Mouse (Mus musculus) CH12.LX (cell line): ENCODE results near the gene Capn1. TPM values are rescaled to one million over a fixed set of nuclear protein-coding genes. Genes with fewer than 3 reads are reported as not detected.

ENCODE experiments used
- DNase-seq: peaks from one replicate; pipeline ENCODE4 v3.0.0-alpha.2; 2013; ENCODE audit errors: extremely low read depth
- H3K27ac ChIP-seq: 2 replicates; pipeline ENCODE4 v1.5.1; 2012; ENCODE audit warnings: low read depth, mild to moderate bottlenecking, control low read depth, moderate library complexity; ENCODE audit not compliant: insufficient read depth
- H3K27me3 ChIP-seq: replicated peaks from 2 replicates; pipeline ENCODE3; 2012; ENCODE audit warnings: inconsistent platforms
- H3K36me3 ChIP-seq, 2 experiments: replicated peaks in 1 of 2; 2 replicates each; pipeline versions ENCODE3 to v1.6.1; 2012; ENCODE audit warnings: inconsistent platforms in 1 of 2, low read length in 1 of 2, mild to moderate bottlenecking in 1 of 2, mixed read lengths in 1 of 2, moderate library complexity in 1 of 2; ENCODE audit not compliant: control insufficient read depth in 1 of 2, insufficient read depth in 1 of 2
- H3K4me1 ChIP-seq, 2 experiments: 2 replicates each; pipeline ENCODE4 v1.6.1; 2012; ENCODE audit warnings: inconsistent platforms in 1 of 2, moderate library complexity in 1 of 2; ENCODE audit not compliant: insufficient read depth in 2 of 2, control insufficient read depth in 1 of 2
- H3K4me2 ChIP-seq: 2 replicates; pipeline ENCODE4 v1.6.1; 2012; ENCODE audit warnings: low read depth, mild to moderate bottlenecking, control low read depth; ENCODE audit not compliant: poor library complexity, insufficient read depth, severe bottlenecking
- H3K4me3 ChIP-seq, 3 experiments: fragments of 150-350 bp in 1 of 3; sonication (generic) in 1 of 3; replicated peaks in 1 of 3; 2 replicates each; pipeline versions ENCODE3 to v1.5.1; 2011 to 2012; ENCODE audit warnings: low read depth in 2 of 3, low read length in 2 of 3, mild to moderate bottlenecking in 2 of 3, moderate library complexity in 2 of 3, control low read depth in 1 of 3, improper control_type of control experiment in 1 of 3, inconsistent platforms in 1 of 3, mixed read lengths in 1 of 3; ENCODE audit not compliant: poor library complexity in 1 of 3
- H3K79me2 ChIP-seq: replicated peaks from 2 replicates; pipeline ENCODE4 v1.6.1; 2012; ENCODE audit warnings: mild to moderate bottlenecking, moderate library complexity; ENCODE audit not compliant: control insufficient read depth, poor library complexity, insufficient read depth, severe bottlenecking; ENCODE audit errors: extremely low read depth
- H3K9ac ChIP-seq: 2 replicates; pipeline ENCODE4 v1.6.1; 2012; ENCODE audit warnings: low read depth, mild to moderate bottlenecking, control low read depth, moderate library complexity; ENCODE audit not compliant: insufficient read depth
- H3K9me3 ChIP-seq: replicated peaks from 2 replicates; pipeline ENCODE3; 2012; ENCODE audit warnings: low read length, inconsistent platforms, mixed read lengths
- CHD1 ChIP-seq: IDR thresholded peaks from 2 replicates; pipeline ENCODE4 v1.6.1; 2012; ENCODE audit warnings: low read depth, low read length, improper control_type of control experiment, inconsistent platforms
- CHD2 ChIP-seq: IDR thresholded peaks from 2 replicates; pipeline ENCODE4 v1.6.1; 2011; ENCODE audit warnings: low read length, improper control_type of control experiment
- CTCF ChIP-seq, 2 experiments: IDR thresholded peaks in 1 of 2; conservative IDR thresholded peaks in 1 of 2; 2 replicates each; pipeline ENCODE4 v1.5.1; 2011 to 2012; ENCODE audit warnings: low read depth in 2 of 2, low read length in 2 of 2, improper control_type of control experiment in 1 of 2, inconsistent platforms in 1 of 2, mild to moderate bottlenecking in 1 of 2, moderate library complexity in 1 of 2
- E2F4 ChIP-seq: IDR thresholded peaks from 2 replicates; pipeline ENCODE4 v1.6.1; 2011; ENCODE audit warnings: low read depth, low read length, improper control_type of control experiment; ENCODE audit not compliant: insufficient replicate concordance
- ELF1 ChIP-seq: IDR thresholded peaks from 2 replicates; pipeline ENCODE4 v1.6.1; 2014; ENCODE audit warnings: low read depth, mild to moderate bottlenecking, inconsistent platforms, low read length, improper control_type of control experiment
- EP300 ChIP-seq: IDR thresholded peaks from 2 replicates; pipeline ENCODE4 v1.6.1; 2011; ENCODE audit warnings: low read length, improper control_type of control experiment
- ETS1 ChIP-seq: conservative IDR thresholded peaks from 2 replicates; pipeline ENCODE4 v1.6.1; 2012; ENCODE audit warnings: low read depth, mild to moderate bottlenecking, inconsistent platforms, low read length, improper control_type of control experiment, moderate library complexity
- GABPA ChIP-seq: IDR thresholded peaks from 2 replicates; pipeline ENCODE4 v1.6.1; 2012; ENCODE audit warnings: low read depth, low read length, improper control_type of control experiment, inconsistent platforms; ENCODE audit not compliant: insufficient replicate concordance
- HCFC1 ChIP-seq: IDR thresholded peaks from 2 replicates; pipeline ENCODE4 v1.6.1; 2012; ENCODE audit warnings: low read depth, mild to moderate bottlenecking, inconsistent platforms, low read length, improper control_type of control experiment
- IRF4 ChIP-seq: IDR thresholded peaks from 2 replicates; pipeline ENCODE4 v1.6.1; 2014; ENCODE audit warnings: low read depth, mild to moderate bottlenecking, inconsistent platforms, low read length, improper control_type of control experiment
- JUN ChIP-seq: IDR thresholded peaks from 2 replicates; pipeline ENCODE4 v1.6.1; 2011; ENCODE audit warnings: low read depth, mild to moderate bottlenecking, low read length, improper control_type of control experiment, moderate library complexity; ENCODE audit not compliant: insufficient read depth
- JUND ChIP-seq: conservative IDR thresholded peaks from 2 replicates; pipeline ENCODE4 v1.6.1; 2011; ENCODE audit warnings: low read depth, low read length, improper control_type of control experiment
- MAFK ChIP-seq: IDR thresholded peaks from 2 replicates; pipeline ENCODE4 v1.6.1; 2011; ENCODE audit warnings: low read length, improper control_type of control experiment; ENCODE audit not compliant: insufficient replicate concordance
- MAX ChIP-seq: IDR thresholded peaks from 2 replicates; pipeline ENCODE4 v1.6.1; 2011; ENCODE audit warnings: low read length, improper control_type of control experiment
- MAZ ChIP-seq: IDR thresholded peaks from 2 replicates; pipeline ENCODE4 v1.6.1; 2012; ENCODE audit warnings: low read depth, mild to moderate bottlenecking, inconsistent platforms, low read length, improper control_type of control experiment, moderate library complexity
- MEF2A ChIP-seq: IDR thresholded peaks from 2 replicates; pipeline ENCODE4 v1.6.1; 2014; ENCODE audit warnings: low read depth, mild to moderate bottlenecking, inconsistent platforms, low read length, improper control_type of control experiment, borderline replicate concordance
- MXI1 ChIP-seq: IDR thresholded peaks from 2 replicates; pipeline ENCODE4 v1.6.1; 2011; ENCODE audit warnings: mild to moderate bottlenecking, low read depth, low read length, improper control_type of control experiment
- MYC ChIP-seq: IDR thresholded peaks from 2 replicates; pipeline ENCODE4 v1.6.1; 2011; ENCODE audit warnings: low read depth, mild to moderate bottlenecking, improper control_type of control experiment, low read length
- NELFE ChIP-seq: IDR thresholded peaks from 2 replicates; pipeline ENCODE4 v1.6.1; 2011; ENCODE audit warnings: low read depth, low read length, improper control_type of control experiment
- NRF1 ChIP-seq: IDR thresholded peaks from 2 replicates; pipeline ENCODE4 v1.6.1; 2014; ENCODE audit warnings: low read depth, mild to moderate bottlenecking, inconsistent platforms, low read length, improper control_type of control experiment, moderate library complexity
- PAX5 ChIP-seq: IDR thresholded peaks from 2 replicates; pipeline ENCODE4 v1.6.1; 2012; ENCODE audit warnings: low read length, inconsistent platforms, mixed read lengths
- POLR2A ChIP-seq: IDR thresholded peaks from 2 replicates; pipeline ENCODE4 v1.6.1; 2011; ENCODE audit warnings: low read depth, mild to moderate bottlenecking, improper control_type of control experiment, low read length
- POLR2AphosphoS2 ChIP-seq: IDR thresholded peaks from 2 replicates; pipeline ENCODE4 v1.6.1; 2011; ENCODE audit warnings: low read depth, low read length, improper control_type of control experiment
- RAD21 ChIP-seq: IDR thresholded peaks from 2 replicates; pipeline ENCODE4 v1.6.1; 2011; ENCODE audit warnings: low read depth, mild to moderate bottlenecking, low read length, improper control_type of control experiment, moderate library complexity
- RCOR1 ChIP-seq: conservative IDR thresholded peaks from 2 replicates; pipeline ENCODE4 v1.6.1; 2012; ENCODE audit warnings: low read depth, mild to moderate bottlenecking, inconsistent platforms, low read length, improper control_type of control experiment
- SIN3A ChIP-seq: IDR thresholded peaks from 2 replicates; pipeline ENCODE4 v1.6.1; 2012; ENCODE audit warnings: low read length, improper control_type of control experiment, inconsistent platforms
- SMC3 ChIP-seq: IDR thresholded peaks from 2 replicates; pipeline ENCODE4 v1.6.1; 2011; ENCODE audit warnings: low read depth, low read length, improper control_type of control experiment
- TBP ChIP-seq: conservative IDR thresholded peaks from 2 replicates; pipeline ENCODE4 v1.6.1; 2011; ENCODE audit warnings: low read depth, low read length, improper control_type of control experiment
- TCF12 ChIP-seq: IDR thresholded peaks from 2 replicates; pipeline ENCODE4 v1.6.1; 2014; ENCODE audit warnings: low read depth, mild to moderate bottlenecking, inconsistent platforms, low read length, improper control_type of control experiment
- UBTF ChIP-seq: IDR thresholded peaks from 2 replicates; pipeline ENCODE4 v1.6.1; 2012; ENCODE audit warnings: low read depth, mild to moderate bottlenecking, inconsistent platforms, low read length, improper control_type of control experiment, moderate library complexity
- USF1 ChIP-seq: IDR thresholded peaks from 2 replicates; pipeline ENCODE4 v1.6.1; 2014; ENCODE audit warnings: low read depth, mild to moderate bottlenecking, inconsistent platforms, low read length, improper control_type of control experiment
- USF2 ChIP-seq: conservative IDR thresholded peaks from 2 replicates; pipeline ENCODE4 v1.6.1; 2011; ENCODE audit warnings: low read depth, low read length, improper control_type of control experiment
- ZC3H11A ChIP-seq: IDR thresholded peaks from 2 replicates; pipeline ENCODE4 v1.6.1; 2012; ENCODE audit warnings: low read depth, mild to moderate bottlenecking, inconsistent platforms, low read length, improper control_type of control experiment
- ZKSCAN1 ChIP-seq: IDR thresholded peaks from 2 replicates; pipeline ENCODE4 v1.6.1; 2012; ENCODE audit warnings: low read depth, inconsistent platforms, low read length, improper control_type of control experiment, borderline replicate concordance
- ZMIZ1 ChIP-seq: IDR thresholded peaks from 2 replicates; pipeline ENCODE4 v1.6.1; 2012; ENCODE audit warnings: low read depth, mild to moderate bottlenecking, inconsistent platforms, low read length, improper control_type of control experiment
- ZNF384 ChIP-seq: IDR thresholded peaks from 2 replicates; pipeline ENCODE4 v1.6.1; 2012; ENCODE audit warnings: low read depth, low read length, improper control_type of control experiment, inconsistent platforms
- dilution Hi-C: fragments of 300-500 bp; cut with MboI; formaldehyde crosslinking; loops from 2 replicates; pipeline ENCODE4 v1.14.3; 2020; ENCODE audit warnings: low sequenced_read_pairs; ENCODE audit not compliant: extremely low pct_unique_long_range_greater_than_20kb, extremely low pct_ligation_motif_present
- in situ Hi-C: fragments of 300-500 bp; cut with MboI; formaldehyde crosslinking; loops from 3 replicates; pipeline ENCODE4 v1.14.3; 2019; ENCODE audit warnings: low sequenced_read_pairs, low pct_ligation_motif_present, low pct_unique_long_range_greater_than_20kb, mixed read lengths
- polyA plus RNA-seq: library from polyadenylated mRNA; unstranded; fragments of >175 nt; gene quantifications from 2 replicates; pipeline ENCODE4 v1.2.1, GENCODE M21; 2012; ENCODE audit warnings: low read depth; ENCODE audit not compliant: insufficient read length
- total RNA-seq, 2 experiments: library from RNA; depleted of rRNA; stranded (reverse); fragments of 300-350 nt in 1 of 2; fragments of >200 nt in 1 of 2; gene quantifications; 2 replicates each; pipeline ENCODE4 v1.2.3; 2012 to 2014

The Capn1 gene
- total and polyA plus RNA-seq, 3 experiments, result 20.0 to 42.9 (median 40.2) TPM

GRCm38 (mm10) chr19:6014991-6015510 is 646 bp downstream of the Capn1 start:
- Histone ChIP-seq H3K9me3 (no peaks in the 10 kb centered on the region), H3K4me3 (peak overlapping the region; percentile 57 to 80 (median 70)), H3K4me1 (peaks cover 11 to 38% of the 10 kb centered on the region in 2 experiments), H3K4me2 (peak overlapping the region; percentile 63), H3K9ac (peak overlapping the region; percentile 81), H3K36me3 (peaks cover 11 to 34% of the 10 kb centered on the region in 2 experiments), H3K79me2 (no peaks in the 10 kb centered on the region), H3K27ac (0 out of 2 replicates have a peak overlapping the region, but pooled peaks have one; percentile 8), H3K27me3 (no peaks in the 10 kb centered on the region)
- dilution Hi-C loops, result no loop called here
- in situ Hi-C loops, result loop anchor here (5.0 kb wide), 2 partner anchors 53 to 93 kb away; partner anchors contain the start of genes Cdc42ep2 and Pola2
- TF ChIP-seq USF2 (no peak), MEF2A (no peak), JUND (no peak), IRF4 (no peak), ETS1 (no peak), MYC (no peak), ZNF384 (no peak), GABPA (no peak), MAFK (no peak), ZC3H11A (no peak), PAX5 (no peak), ZMIZ1 (no peak), UBTF (no peak), CHD2 (no peak), CHD1 (no peak), JUN (no peak), E2F4 (no peak), TBP (no peak), POLR2AphosphoS2 (no peak), POLR2A (peak; percentile 55; the same call in 1 of the 2 replicates), MAX (no peak), HCFC1 (peak; percentile 51; the same call in 1 of the 2 replicates), RAD21 (no peak), NRF1 (no peak), EP300 (no peak), RCOR1 (no peak), SIN3A (peak; percentile 44; the same call in 1 of the 2 replicates), SMC3 (no peak), TCF12 (no peak), USF1 (no peak), MXI1 (no peak), MAZ (no peak), CTCF (conservative IDR thresholded peaks at IDR 0.05 in 1 of 2, IDR thresholded peaks at IDR 0.05 in 1 of 2; ENCODE audit: low read depth in 2 of 2, low read length in 2 of 2) (no peak), NELFE (peak; percentile 61; the same call in 1 of the 2 replicates), ELF1 (peak; percentile 90), ZKSCAN1 (no peak)
- peak; percentile 35 for DNase-seq
